In the genomic region with DNA sequence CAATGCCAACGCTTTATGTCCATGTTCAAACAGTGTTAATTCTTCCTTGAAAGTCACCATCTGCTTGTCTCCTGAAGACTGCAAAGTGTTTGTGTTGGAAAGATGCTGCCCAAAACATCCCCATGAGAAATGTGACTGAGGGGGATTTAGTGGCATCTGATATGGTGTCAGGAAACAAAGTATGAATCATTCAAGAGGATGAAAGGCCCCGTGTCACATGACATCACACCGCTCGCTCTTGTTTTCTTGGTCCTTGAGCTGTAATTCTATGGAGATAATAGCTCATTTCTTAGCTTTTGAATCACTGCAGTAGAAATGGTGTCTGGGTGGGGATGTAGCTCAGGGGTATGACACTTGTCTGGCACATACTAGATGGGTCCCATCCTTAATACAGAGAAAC, we compare ENCODE assay signal across 20 mouse cellular contexts. TPM values are rescaled to one million over a fixed set of nuclear protein-coding genes. Genes with fewer than 3 reads are reported as not detected.
DNase-seq lines count a peak whose midpoint lies in the region; ATAC-seq and TF ChIP-seq lines count a peak whose summit lies in the region.
"Had no signal": no experiment of that assay in that cellular context is flagged by ENCODE, and none has a peak within 500 bp of the region (broad histone marks: within the 10 kb centered on the region; RNA-seq: fewer than 3 reads in every experiment).

No protein-coding gene starts in this region.

- no peak overlapping the region for H3K9ac ChIP-seq in kidney, embryonic 16.5 days (replicated peaks; ENCODE audit: low read length)
- no peak overlapping the region for H3K9ac ChIP-seq in ES-Bruce4 (ENCODE audit: low read depth, poor library complexity, severe bottlenecking)
- H3K9ac ChIP-seq in midbrain, postnatal 0 days (replicated peaks; ENCODE audit: low read length, poor library complexity, severe bottlenecking): no peak overlapping the region
- H3K9ac ChIP-seq: embryonic facial prominence, embryonic 15.5 days; heart, embryonic 13.5 days; hindbrain, embryonic 13.5 days; intestine, embryonic 15.5 days had no signal

- WGBS in kidney, adult 2 months: 67% methylated on average over 4 of the region's 4 CpGs
- 59% methylated on average over 4 of the region's 4 CpGs for WGBS in kidney, embryonic 16.5 days
- 65% methylated on average over 4 of the region's 4 CpGs for WGBS in midbrain, postnatal 0 days

- no peak for DNase-seq in kidney, adult 2 months
- DNase-seq in midbrain, postnatal 0 days (ENCODE audit: low spot score): no peak
- DNase-seq in T-cell, adult 2 months (ENCODE audit: low spot score): no peak
- DNase-seq: B cell, adult 2 months; cerebellum, adult 18-20 months; cerebellum, adult 9-11 months; embryo, embryonic 11 days; heart, postnatal 10 days had no signal

- TF ChIP-seq CTCF in kidney, adult 2 months (conservative IDR thresholded peaks at IDR 0.05; ENCODE audit: insufficient read depth, insufficient read length, low read depth, low read length): no peak
- TF ChIP-seq CTCF in C2C12 (IDR thresholded peaks at IDR 0.05; ENCODE audit: control insufficient read depth, insufficient read depth, insufficient read length): no peak
- no peak for TF ChIP-seq CTCF in ES-Bruce4 (IDR thresholded peaks at IDR 0.05; ENCODE audit: low read depth, low read length)
- TF ChIP-seq CTCF in midbrain, postnatal 0 days (IDR thresholded peaks at IDR 0.05): no peak

- no peak overlapping the region for H3K4me2 ChIP-seq in kidney, embryonic 16.5 days (replicated peaks; ENCODE audit: low read depth, low read length)
- H3K4me2 ChIP-seq in myocyte (ENCODE audit: low read depth): no peak overlapping the region
- H3K4me2 ChIP-seq in midbrain, postnatal 0 days (ENCODE audit: low read depth, low read length, poor library complexity, severe bottlenecking): no peak overlapping the region
- H3K4me2 ChIP-seq: embryonic facial prominence, embryonic 15.5 days; heart, embryonic 13.5 days; hindbrain, embryonic 13.5 days; intestine, embryonic 15.5 days had no signal

- H3K36me3 ChIP-seq in kidney, adult 2 months (ENCODE audit: control insufficient read depth, insufficient read depth, low read length): no peaks in the 10 kb centered on the region
- no peaks in the 10 kb centered on the region for H3K36me3 ChIP-seq in kidney, embryonic 16.5 days (ENCODE audit: insufficient read depth, low read length)
- no peaks in the 10 kb centered on the region for H3K36me3 ChIP-seq in C2C12 (ENCODE audit: control insufficient read depth, insufficient read depth)
- H3K36me3 ChIP-seq in ES-Bruce4 (ENCODE audit: control insufficient read depth, insufficient read depth, low read length, poor library complexity, severe bottlenecking): peaks cover 33% of the 10 kb centered on the region
- no peaks in the 10 kb centered on the region for H3K36me3 ChIP-seq in myocyte (ENCODE audit: control insufficient read depth, insufficient read depth)
- H3K36me3 ChIP-seq in midbrain, postnatal 0 days (ENCODE audit: insufficient read depth, low read length): no peaks in the 10 kb centered on the region
- H3K36me3 ChIP-seq: embryonic facial prominence, embryonic 15.5 days; forebrain, embryonic 10.5 days; heart, embryonic 13.5 days; hindbrain, embryonic 13.5 days; intestine, embryonic 15.5 days had no signal

- H3K27me3 ChIP-seq in kidney, adult 2 months (replicated peaks; ENCODE audit: control insufficient read depth, insufficient read depth, low read length): no peaks in the 10 kb centered on the region
- H3K27me3 ChIP-seq in kidney, embryonic 16.5 days (ENCODE audit: insufficient read depth, low read length): no peaks in the 10 kb centered on the region
- H3K27me3 ChIP-seq in C2C12 (ENCODE audit: control insufficient read depth, insufficient read depth, insufficient read length) (no peaks in the 10 kb centered on the region), ES-Bruce4 (ENCODE audit: control insufficient read depth, insufficient read depth, low read length, poor library complexity, severe bottlenecking) (no peaks in the 10 kb centered on the region), myocyte (ENCODE audit: control insufficient read depth, insufficient read depth, insufficient read length) (no peaks in the 10 kb centered on the region)
- H3K27me3 ChIP-seq in midbrain, postnatal 0 days (ENCODE audit: insufficient read depth, low read length): no peaks in the 10 kb centered on the region
- H3K27me3 ChIP-seq: intestine, embryonic 15.5 days had no signal

- no peaks in the 10 kb centered on the region for H3K79me3 ChIP-seq in C2C12 (ENCODE audit: low read depth)

- peaks cover 20% of the 10 kb centered on the region for H3K4me1 ChIP-seq in kidney, adult 2 months (ENCODE audit: control insufficient read depth, insufficient read depth, low read length)
- peaks cover 15% of the 10 kb centered on the region for H3K4me1 ChIP-seq in kidney, embryonic 16.5 days (ENCODE audit: insufficient read depth, low read length)
- no peaks in the 10 kb centered on the region for H3K4me1 ChIP-seq in ES-Bruce4 (ENCODE audit: control insufficient read depth, insufficient read depth, low read length)
- no peaks in the 10 kb centered on the region for H3K4me1 ChIP-seq in midbrain, postnatal 0 days (ENCODE audit: insufficient read depth, low read length)

- ATAC-seq in kidney, embryonic 16.5 days (ENCODE audit: low FRiP score, low TSS enrichment): no peak
- ATAC-seq in midbrain, postnatal 0 days (ENCODE audit: low FRiP score): no peak
- ATAC-seq: activated CD4-positive, CD25-positive, alpha-beta regulatory T cell, adult 4 months; forebrain, embryonic 14.5 days; intestine, embryonic 15.5 days had no signal

- no peak for TF ChIP-seq POLR2A in kidney, adult 2 months (IDR thresholded peaks at IDR 0.05; ENCODE audit: low read depth, low read length)
- TF ChIP-seq POLR2A in ES-Bruce4 (IDR thresholded peaks at IDR 0.05; ENCODE audit: insufficient read depth, low read length) (no peak), myocyte (IDR thresholded peaks at IDR 0.05; ENCODE audit: insufficient read length, low read depth) (no peak)

- peak overlapping the region; percentile 57 for H3K27ac ChIP-seq in kidney, adult 2 months (ENCODE audit: insufficient read depth, low read depth, low read length)
- H3K27ac ChIP-seq in kidney, embryonic 16.5 days (ENCODE audit: low read length): no peak overlapping the region
- 0 out of 2 replicates have a peak overlapping the region, but pooled peaks have one; percentile 23 for H3K27ac ChIP-seq in ES-Bruce4 (ENCODE audit: insufficient read depth, low read length)
- no peak overlapping the region for H3K27ac ChIP-seq in midbrain, postnatal 0 days (ENCODE audit: low read depth, low read length)
- H3K27ac ChIP-seq: embryonic facial prominence, embryonic 15.5 days; forebrain, embryonic 10.5 days; heart, embryonic 13.5 days; hindbrain, embryonic 13.5 days; intestine, embryonic 15.5 days had no signal

- TF ChIP-seq EP300 in ES-Bruce4 (IDR thresholded peaks at IDR 0.05; ENCODE audit: insufficient read depth, low read depth, low read length): no peak

- no peak overlapping the region for H3K4me3 ChIP-seq in kidney, adult 2 months (ENCODE audit: insufficient read depth, low read depth, low read length)
- no peak overlapping the region for H3K4me3 ChIP-seq in kidney, embryonic 16.5 days (ENCODE audit: low read length)
- H3K4me3 ChIP-seq in C2C12 (ENCODE audit: insufficient read depth, poor library complexity, severe bottlenecking) (no peak overlapping the region), ES-Bruce4 (ENCODE audit: low read depth, low read length) (no peak overlapping the region), myocyte (no peak overlapping the region)
- H3K4me3 ChIP-seq in midbrain, postnatal 0 days (ENCODE audit: low read depth, low read length): no peak overlapping the region
- H3K4me3 ChIP-seq: embryonic facial prominence, embryonic 15.5 days; erythroblast, embryonic 14.5 days; forebrain, embryonic 10.5 days; heart, embryonic 13.5 days; hindbrain, embryonic 13.5 days; intestine, embryonic 15.5 days had no signal

- H3K9me3 ChIP-seq in kidney, embryonic 16.5 days (ENCODE audit: low read length): no peaks in the 10 kb centered on the region
- H3K9me3 ChIP-seq in ES-Bruce4 (replicated peaks; ENCODE audit: control insufficient read depth, insufficient read depth, low read length, poor library complexity, severe bottlenecking): no peaks in the 10 kb centered on the region
- H3K9me3 ChIP-seq in midbrain, postnatal 0 days (ENCODE audit: low read length): no peaks in the 10 kb centered on the region
- H3K9me3 ChIP-seq: embryonic facial prominence, embryonic 15.5 days; forebrain, embryonic 10.5 days; heart, embryonic 13.5 days; hindbrain, embryonic 13.5 days; intestine, embryonic 15.5 days had no signal

- H3K79me2 ChIP-seq in C2C12 (ENCODE audit: control insufficient read depth, insufficient read depth) (no peaks in the 10 kb centered on the region), myocyte (ENCODE audit: control insufficient read depth, insufficient read depth) (no peaks in the 10 kb centered on the region)

- H3ac ChIP-seq in C2C12 (ENCODE audit: control insufficient read depth, insufficient read length, low read depth) (no peak overlapping the region), myocyte (ENCODE audit: control insufficient read depth, insufficient read length) (no peak overlapping the region)

TF ChIP-seq in C2C12, 6 proteins besides CTCF, POLR2A, EP300 and RAD21:
- TF ChIP-seq USF1 (IDR thresholded peaks at IDR 0.05; ENCODE audit: low read depth) (peak; percentile 20), MYOG (IDR thresholded peaks at IDR 0.05; ENCODE audit: control insufficient read depth, extremely low read depth, insufficient read length) (no peak)

TF ChIP-seq in myocyte, 11 proteins besides CTCF, POLR2A, EP300 and RAD21:
- TF ChIP-seq CEBPB (IDR thresholded peaks at IDR 0.05; ENCODE audit: insufficient read depth, poor library complexity, severe bottlenecking) (no peak), USF1 (IDR thresholded peaks at IDR 0.05; ENCODE audit: low read depth) (peak; percentile 44)
TF ChIP-seq in myocyte: peak in this region for 1.

RNA-seq across cellular contexts. Expression of a gene that starts 33.0 kb away (rescaled TPM):
- 8.4 and 9.2 TPM in 2 replicates for polyA plus RNA-seq in kidney, adult 2 months (2012; rRNA removed)
- polyA plus RNA-seq in kidney, embryonic 16.5 days (2015; fragmentation: Nextera tagmentation; extraction: Ambion mirVana): 5.9 and 8.0 TPM in 2 replicates
- polyA plus RNA-seq in C2C12 (2012; fragmentation: generic; extraction: Trizol) (6.3 TPM), ES-Bruce4 (2011; ENCODE audit: insufficient read depth, insufficient read length, low read depth, missing spikeins) (55.5 and 57.5 TPM in 2 replicates), myocyte (2012; fragmentation: generic; extraction: Trizol) (5.3 TPM)
- total RNA-seq in midbrain, postnatal 0 days (2014; rRNA removed): 6.4 and 10.2 TPM in 2 replicates
- polyA plus RNA-seq in midbrain, postnatal 0 days (2015; fragmentation: Nextera tagmentation; extraction: Ambion mirVana): 2.4 and 2.9 TPM in 2 replicates
- polyA plus RNA-seq: erythroblast, embryonic 14.5 days had no signal

Comparison
In these comparisons a context has a peak if more than half of its experiments do, and no peak if none do; other contexts are left out.
1. H3K27ac ChIP-seq: peak in kidney, adult 2 months (single experiment) and ES-Bruce4 (single experiment); none in kidney, embryonic 16.5 days (single experiment) and midbrain, postnatal 0 days (single experiment).